Mouse (Mus musculus): ENCODE data around the gene Ltbp1. TPM values are rescaled to one million over a fixed set of nuclear protein-coding genes. Genes with fewer than 3 reads are reported as not detected.
A peak's percentile ranks its signal among the peaks of the same experiment; 100 is the strongest.

The Ltbp1 gene
- polyA plus RNA-seq, 1 experiment from 2014 or later = 78.6 TPM

GRCm38 (mm10) chr17:75033872-75034615 is 28.7 kb downstream of the Ltbp1 start:
- H3K9ac ChIP-seq = no peak overlapping the region
- WGBS = 87% methylated on average over 21 of the region's 21 CpGs
- no peaks in the 10 kb centered on the region for H3K9me3 ChIP-seq
- no peak overlapping the region for H3K4me3 ChIP-seq
- H3K4me1 ChIP-seq = no peaks in the 10 kb centered on the region
- no peak for ATAC-seq (ENCODE audit: insufficient number of reproducible peaks, low FRiP score, low TSS enrichment, low read depth)
- H3K36me3 ChIP-seq = peaks cover 4% of the 10 kb centered on the region; the same call in 1 of the 2 replicates
- H3K27ac ChIP-seq = no peak overlapping the region
- H3K27me3 ChIP-seq = no peaks in the 10 kb centered on the region
- H3K4me2 ChIP-seq = no peak overlapping the region

DNA sequence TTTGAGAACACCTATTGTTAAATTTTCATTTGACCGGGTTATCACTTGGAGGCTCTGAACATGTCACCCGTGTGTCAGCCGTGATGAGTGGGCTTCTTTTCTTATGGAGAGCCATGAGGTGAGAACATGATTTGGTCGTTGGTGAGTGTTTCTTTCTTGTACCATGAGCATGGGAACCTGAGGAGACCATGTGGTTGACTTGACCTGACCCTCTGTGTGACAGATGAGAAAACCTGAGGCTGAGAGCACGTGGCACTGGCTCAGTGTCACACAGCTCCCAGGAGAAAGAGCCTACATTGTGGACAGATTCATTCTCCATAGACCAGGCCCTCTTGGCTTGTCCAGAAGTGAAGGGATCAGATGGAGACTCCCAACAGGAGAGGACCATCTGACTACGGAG is 31.5 kb downstream of the Ltbp1 start:
- Histone ChIP-seq H3K4me3 (no peak overlapping the region), H3K9me3 (no peaks in the 10 kb centered on the region), H3K4me2 (no peak overlapping the region), H3K27ac (no peak overlapping the region), H3K4me1 (no peaks in the 10 kb centered on the region), H3K36me3 (peaks cover 4% of the 10 kb centered on the region; the same call in 1 of the 2 replicates), H3K9ac (no peak overlapping the region), H3K27me3 (no peaks in the 10 kb centered on the region)
- ATAC-seq (ENCODE audit: insufficient number of reproducible peaks, low FRiP score, low TSS enrichment, low read depth) = no peak
- 82% methylated on average over 6 of the region's 6 CpGs for WGBS

DNA sequence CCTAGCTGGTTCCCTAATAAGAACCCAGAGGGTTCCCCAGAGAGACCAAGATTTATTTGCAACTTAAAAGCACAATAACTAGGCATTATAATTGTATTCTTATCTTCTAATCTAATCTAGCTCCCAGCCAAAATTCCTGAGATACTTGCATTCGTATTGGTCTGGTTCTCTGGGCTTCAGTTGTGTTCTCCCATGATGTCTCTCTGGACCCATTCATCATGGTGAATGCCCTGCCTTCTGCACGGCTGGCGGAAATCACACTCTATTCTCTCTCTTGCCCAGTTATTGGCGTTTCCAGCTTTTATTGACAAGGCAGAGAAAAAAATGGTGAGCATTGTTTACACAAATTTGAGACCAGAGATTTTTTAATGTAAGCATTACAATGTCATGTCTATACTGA is 33.6 kb downstream of the Ltbp1 start:
- Histone ChIP-seq H3K36me3 (no peaks in the 10 kb centered on the region; the same call in 1 of the 2 replicates), H3K9ac (no peak overlapping the region), H3K9me3 (no peaks in the 10 kb centered on the region), H3K4me3 (no peak overlapping the region), H3K4me1 (no peaks in the 10 kb centered on the region), H3K27me3 (no peaks in the 10 kb centered on the region), H3K27ac (no peak overlapping the region), H3K4me2 (no peak overlapping the region)
- WGBS = 65% methylated on average over 4 of the region's 4 CpGs
- no peak for ATAC-seq (ENCODE audit: insufficient number of reproducible peaks, low FRiP score, low TSS enrichment, low read depth)

DNA sequence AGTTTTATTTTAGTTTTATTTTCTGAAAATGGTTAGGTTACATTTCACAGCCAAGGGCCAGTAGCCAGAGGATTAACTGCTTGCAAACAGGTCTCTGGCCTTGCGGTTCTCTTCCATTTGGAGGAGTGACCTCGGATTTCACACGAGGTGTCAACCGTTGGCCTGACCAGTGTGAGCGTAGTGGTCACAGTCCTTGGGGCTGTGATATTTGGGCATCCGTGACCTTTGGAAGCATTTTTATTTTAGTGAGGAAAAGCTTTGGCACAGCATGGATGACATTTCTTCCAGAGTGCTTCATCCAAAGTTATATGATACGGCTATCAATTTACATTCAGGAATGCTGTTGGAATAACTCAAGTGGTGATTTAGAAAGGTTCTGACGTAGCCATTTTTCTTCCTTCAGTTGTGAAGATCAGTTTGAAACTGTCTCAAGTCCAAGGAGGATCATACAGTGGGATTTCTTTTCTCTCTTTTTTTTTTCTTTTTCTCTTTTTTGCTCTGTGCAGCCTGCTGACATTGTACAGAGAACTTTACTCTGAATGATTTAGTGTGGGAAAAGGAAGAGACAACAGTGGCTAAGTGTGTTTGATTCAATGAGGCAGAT is 44.1 kb downstream of the Ltbp1 start:
- Histone ChIP-seq H3K27me3 (no peaks in the 10 kb centered on the region), H3K4me1 (peaks cover 20% of the 10 kb centered on the region; the same call in 1 of the 2 replicates), H3K9me3 (0 out of 2 replicates have a peak, but pooled peaks cover 6% of the 10 kb centered on the region), H3K36me3 (peaks cover 3% of the 10 kb centered on the region; the same call in 1 of the 2 replicates), H3K4me3 (no peak overlapping the region), H3K27ac (no peak overlapping the region), H3K9ac (no peak overlapping the region), H3K4me2 (no peak overlapping the region)
- 60% methylated on average over 8 of the region's 8 CpGs for WGBS
- no peak for ATAC-seq (ENCODE audit: insufficient number of reproducible peaks, low FRiP score, low TSS enrichment, low read depth)

DNA sequence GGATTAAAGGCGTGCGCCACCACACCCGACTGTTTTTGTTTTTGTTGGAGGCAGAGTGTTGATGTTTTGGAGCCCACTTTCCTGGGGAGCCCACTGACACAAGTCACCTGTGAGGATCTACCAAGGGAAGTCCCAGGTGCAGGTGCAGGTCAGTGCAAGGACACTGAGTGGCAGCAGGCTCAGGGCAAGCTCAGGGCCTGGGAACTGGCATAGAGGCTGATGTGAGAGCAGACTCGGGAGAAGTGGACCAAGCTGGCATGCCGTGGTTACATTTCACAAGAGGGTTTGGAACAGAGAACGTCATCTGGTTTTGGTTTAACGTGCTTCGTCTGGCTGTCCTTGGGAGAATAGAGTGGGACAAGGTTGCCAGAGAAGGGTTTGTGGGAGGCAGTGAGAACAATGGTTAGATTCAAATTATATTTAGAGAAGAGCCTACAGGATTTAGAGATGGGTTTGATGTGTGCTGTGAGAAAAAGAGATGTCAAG is 46.1 kb downstream of the Ltbp1 start:
- Histone ChIP-seq H3K36me3 (no peaks in the 10 kb centered on the region), H3K4me3 (no peak overlapping the region), H3K9ac (no peak overlapping the region), H3K9me3 (no peaks in the 10 kb centered on the region), H3K27me3 (no peaks in the 10 kb centered on the region), H3K4me2 (no peak overlapping the region), H3K27ac (no peak overlapping the region), H3K4me1 (peaks cover 25% of the 10 kb centered on the region; the same call in 1 of the 2 replicates)
- WGBS = 58% methylated on average over 8 of the region's 8 CpGs
- ATAC-seq (ENCODE audit: insufficient number of reproducible peaks, low FRiP score, low TSS enrichment, low read depth) = no peak

- no peak for ATAC-seq (ENCODE audit: insufficient number of reproducible peaks, low FRiP score, low TSS enrichment, low read depth)
- no peaks in the 10 kb centered on the region for H3K27me3 ChIP-seq
- 58% methylated on average over 5 of the region's 5 CpGs for WGBS
These were observed 49.9 kb downstream of the Ltbp1 start for GRCm38 (mm10) chr17:75055235-75055634.

GRCm38 (mm10) chr17:75055961-75056360 is 50.6 kb downstream of the Ltbp1 start:
- Histone ChIP-seq H3K4me2 (no peak overlapping the region), H3K27me3 (no peaks in the 10 kb centered on the region), H3K9ac (no peak overlapping the region), H3K4me1 (peaks cover 14% of the 10 kb centered on the region; the same call in 1 of the 2 replicates), H3K27ac (no peak overlapping the region), H3K9me3 (no peaks in the 10 kb centered on the region), H3K36me3 (no peaks in the 10 kb centered on the region), H3K4me3 (no peak overlapping the region)
- no peak for ATAC-seq (ENCODE audit: insufficient number of reproducible peaks, low FRiP score, low TSS enrichment, low read depth)
- 83% methylated on average over 6 of the region's 6 CpGs for WGBS

More at GRCm38 (mm10) chr17:75055235-75055634, 49.9 kb downstream of the Ltbp1 start:
- H3K4me3 ChIP-seq = no peak overlapping the region
- no peaks in the 10 kb centered on the region for H3K36me3 ChIP-seq
- no peak overlapping the region for H3K27ac ChIP-seq
- H3K9me3 ChIP-seq = no peaks in the 10 kb centered on the region
- H3K4me1 ChIP-seq = peaks cover 14% of the 10 kb centered on the region; the same call in 1 of the 2 replicates
- no peak overlapping the region for H3K4me2 ChIP-seq
- no peak overlapping the region for H3K9ac ChIP-seq

GRCm38 (mm10) chr17:75056631-75057030 is 51.3 kb downstream of the Ltbp1 start:
- H3K9ac ChIP-seq = no peak overlapping the region
- 0 out of 2 replicates have a peak, but pooled peaks have one; percentile 10 for ATAC-seq (ENCODE audit: insufficient number of reproducible peaks, low FRiP score, low TSS enrichment, low read depth)
- H3K4me2 ChIP-seq = no peak overlapping the region
- H3K4me3 ChIP-seq = no peak overlapping the region
- no peaks in the 10 kb centered on the region for H3K27me3 ChIP-seq
- H3K36me3 ChIP-seq = no peaks in the 10 kb centered on the region
- H3K9me3 ChIP-seq = no peaks in the 10 kb centered on the region
- H3K4me1 ChIP-seq = peaks cover 10% of the 10 kb centered on the region; the same call in 1 of the 2 replicates
- 60% methylated on average over 8 of the region's 8 CpGs for WGBS
- no peak overlapping the region for H3K27ac ChIP-seq

DNA sequence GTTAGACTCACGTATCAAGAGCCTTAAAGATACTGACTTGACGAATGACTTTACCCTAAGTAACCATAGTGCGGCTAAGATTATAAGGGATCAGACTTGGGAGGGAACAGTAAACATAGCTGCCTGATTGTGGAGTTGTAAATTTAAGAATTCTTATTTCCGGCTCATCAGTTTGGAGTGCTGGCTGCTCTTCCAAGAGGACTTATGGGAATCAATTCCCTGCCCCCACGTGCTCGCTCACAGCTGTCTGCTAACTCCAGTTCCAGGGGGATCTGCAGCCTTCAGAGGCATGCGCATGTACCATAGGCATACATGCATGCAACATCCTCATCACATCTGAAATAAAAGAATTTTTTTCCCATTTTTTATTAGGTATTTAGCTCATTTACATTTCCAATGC is 61.0 kb downstream of the Ltbp1 start:
- no peaks in the 10 kb centered on the region for H3K9me3 ChIP-seq
- no peaks in the 10 kb centered on the region for H3K27me3 ChIP-seq
- ATAC-seq (ENCODE audit: insufficient number of reproducible peaks, low FRiP score, low TSS enrichment, low read depth) = no peak
- H3K4me1 ChIP-seq = peaks cover 3% of the 10 kb centered on the region; the same call in 1 of the 2 replicates
- H3K9ac ChIP-seq = no peak overlapping the region
- H3K36me3 ChIP-seq = peaks cover 4% of the 10 kb centered on the region; the same call in 1 of the 2 replicates
- H3K4me2 ChIP-seq = no peak overlapping the region
- H3K27ac ChIP-seq = no peak overlapping the region
- no peak overlapping the region for H3K4me3 ChIP-seq
- WGBS = 87% methylated on average over 7 of the region's 7 CpGs

GRCm38 (mm10) chr17:75067314-75067713 is 61.9 kb downstream of the Ltbp1 start:
- WGBS = 34% methylated on average over 8 of the region's 8 CpGs
- Histone ChIP-seq H3K9me3 (no peaks in the 10 kb centered on the region), H3K36me3 (peaks cover 4% of the 10 kb centered on the region; the same call in 1 of the 2 replicates), H3K4me2 (no peak overlapping the region), H3K27ac (no peak overlapping the region), H3K4me1 (peaks cover 12% of the 10 kb centered on the region), H3K4me3 (no peak overlapping the region), H3K9ac (no peak overlapping the region), H3K27me3 (no peaks in the 10 kb centered on the region)
- ATAC-seq (ENCODE audit: insufficient number of reproducible peaks, low FRiP score, low TSS enrichment, low read depth) = no peak

DNA sequence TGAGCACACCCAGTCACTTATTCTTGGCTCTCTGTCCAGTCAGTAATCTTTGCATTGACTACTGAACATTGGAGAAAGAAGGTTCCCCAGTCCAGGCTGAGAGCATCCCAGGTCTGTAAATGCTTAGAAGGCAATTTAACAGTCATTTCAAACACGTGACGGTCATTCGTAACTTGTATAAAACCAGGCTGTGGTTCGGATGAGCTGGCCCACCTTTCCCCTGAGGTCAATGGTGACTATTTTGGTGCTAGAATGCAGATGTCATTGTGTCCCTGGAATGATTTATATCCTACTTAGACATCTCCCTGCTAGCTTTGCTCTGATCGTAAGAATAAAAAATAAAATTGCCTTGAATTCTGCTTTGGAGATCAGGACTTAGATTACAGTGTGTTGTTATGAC is 63.9 kb downstream of the Ltbp1 start:
- peaks cover 21% of the 10 kb centered on the region for H3K4me1 ChIP-seq
- no peaks in the 10 kb centered on the region for H3K9me3 ChIP-seq
- 75% methylated on average over 5 of the region's 5 CpGs for WGBS
- no peak overlapping the region for H3K4me3 ChIP-seq
- peaks cover 4% of the 10 kb centered on the region; the same call in 1 of the 2 replicates for H3K36me3 ChIP-seq
- no peak overlapping the region for H3K27ac ChIP-seq
- H3K27me3 ChIP-seq = no peaks in the 10 kb centered on the region
- H3K9ac ChIP-seq = no peak overlapping the region
- H3K4me2 ChIP-seq = no peak overlapping the region
- no peak for ATAC-seq (ENCODE audit: insufficient number of reproducible peaks, low FRiP score, low TSS enrichment, low read depth)

GRCm38 (mm10) chr17:75071174-75071573 is 65.8 kb downstream of the Ltbp1 start:
- Histone ChIP-seq H3K9me3 (no peaks in the 10 kb centered on the region), H3K27ac (no peak overlapping the region), H3K27me3 (no peaks in the 10 kb centered on the region), H3K4me3 (no peak overlapping the region), H3K9ac (no peak overlapping the region), H3K36me3 (no peaks in the 10 kb centered on the region), H3K4me2 (no peak overlapping the region), H3K4me1 (peaks cover 28% of the 10 kb centered on the region)
- 55% methylated on average over 2 of the region's 2 CpGs for WGBS
- no peak for ATAC-seq (ENCODE audit: insufficient number of reproducible peaks, low FRiP score, low TSS enrichment, low read depth)
